Mouse (Mus musculus) thymus, postnatal 4 days (tissue): ENCODE results near the gene Rundc3a.

Source experiments
- DNase-seq: peaks from one replicate; pipeline ENCODE4 v3.0.0; 2021

Gene Rundc3a

GRCm38 (mm10) chr11:102411061-102411460 lies 17.9 kb downstream of the Rundc3a start:
- no peak for DNase-seq

GRCm38 (mm10) chr11:102411704-102412103 lies 18.5 kb downstream of the Rundc3a start:
- peak; percentile 91 for DNase-seq

- no peak for DNase-seq
Observed at GRCm38 (mm10) chr11:102413059-102413458, 19.9 kb downstream of the Rundc3a start.

GRCm38 (mm10) chr11:102415034-102415802 lies 22.0 kb downstream of the Rundc3a start:
- DNase-seq = no peak

- no peak for DNase-seq
Observed at GRCm38 (mm10) chr11:102417160-102417559, 24.0 kb downstream of the Rundc3a start.

GRCm38 (mm10) chr11:102418887-102419286 lies 25.7 kb downstream of the Rundc3a start:
- no peak for DNase-seq

- no peak for DNase-seq
Observed at GRCm38 (mm10) chr11:102421559-102421958, 28.4 kb downstream of the Rundc3a start.

GRCm38 (mm10) chr11:102424666-102425065 lies 31.5 kb downstream of the Rundc3a start:
- no peak for DNase-seq

- DNase-seq = no peak
Observed at GRCm38 (mm10) chr11:102425555-102426316, 32.5 kb downstream of the Rundc3a start.

GRCm38 (mm10) chr11:102428981-102429540 lies 35.9 kb downstream of the Rundc3a start:
- no peak for DNase-seq

- DNase-seq = no peak
Observed at GRCm38 (mm10) chr11:102429551-102429950, 36.3 kb downstream of the Rundc3a start.

GRCm38 (mm10) chr11:102430121-102431017 lies 37.2 kb downstream of the Rundc3a start, which contains the start of gene Grn:
TSS of gene Grn (plus strand) at chr11:102430315.
- peak; percentile 66 for DNase-seq

GRCm38 (mm10) chr11:102431018-102431645 lies 37.9 kb downstream of the Rundc3a start:
- DNase-seq = peak; percentile 88

GRCm38 (mm10) chr11:102431728-102432114 lies 38.5 kb downstream of the Rundc3a start:
- no peak for DNase-seq

GRCm38 (mm10) chr11:102432115-102432843 lies 39.1 kb downstream of the Rundc3a start:
- peak; percentile 24 for DNase-seq

- DNase-seq = no peak
Observed at GRCm38 (mm10) chr11:102432896-102433295, 39.7 kb downstream of the Rundc3a start.

GRCm38 (mm10) chr11:102433866-102434265 lies 40.7 kb downstream of the Rundc3a start:
- DNase-seq = no peak

- DNase-seq = peak; percentile 89
Observed at GRCm38 (mm10) chr11:102434406-102434805, 41.2 kb downstream of the Rundc3a start.

GRCm38 (mm10) chr11:102434816-102435705 lies 41.9 kb downstream of the Rundc3a start:
- DNase-seq = no peak

GRCm38 (mm10) chr11:102435754-102436470 lies 42.7 kb downstream of the Rundc3a start:
- no peak for DNase-seq
